Mouse (Mus musculus) ES-Bruce4 (cell line): ENCODE data around the gene Pter.

Experiments
- CTCF ChIP-seq: IDR thresholded peaks from one replicate; pipeline ENCODE4 v1.8.1; 2011; ENCODE audit warnings: low read depth, low read length
- POLR2A ChIP-seq: IDR thresholded peaks from one replicate; pipeline ENCODE4 v1.8.1; 2011; ENCODE audit warnings: low read length; ENCODE audit not compliant: insufficient read depth

GRCm38 (mm10) chr2:12930338-12930737 lies 6.5 kb downstream of the Pter start:
- no peak for TF ChIP-seq POLR2A
- TF ChIP-seq CTCF = no peak
